Mouse (Mus musculus): ENCODE measurements around the gene Afmid.
"Not testable (repeated sequence)": the region's sequence is repeated elsewhere in the genome, so short reads cannot be mapped to it uniquely, and the experiment has no call there.

Afmid gene

DNA sequence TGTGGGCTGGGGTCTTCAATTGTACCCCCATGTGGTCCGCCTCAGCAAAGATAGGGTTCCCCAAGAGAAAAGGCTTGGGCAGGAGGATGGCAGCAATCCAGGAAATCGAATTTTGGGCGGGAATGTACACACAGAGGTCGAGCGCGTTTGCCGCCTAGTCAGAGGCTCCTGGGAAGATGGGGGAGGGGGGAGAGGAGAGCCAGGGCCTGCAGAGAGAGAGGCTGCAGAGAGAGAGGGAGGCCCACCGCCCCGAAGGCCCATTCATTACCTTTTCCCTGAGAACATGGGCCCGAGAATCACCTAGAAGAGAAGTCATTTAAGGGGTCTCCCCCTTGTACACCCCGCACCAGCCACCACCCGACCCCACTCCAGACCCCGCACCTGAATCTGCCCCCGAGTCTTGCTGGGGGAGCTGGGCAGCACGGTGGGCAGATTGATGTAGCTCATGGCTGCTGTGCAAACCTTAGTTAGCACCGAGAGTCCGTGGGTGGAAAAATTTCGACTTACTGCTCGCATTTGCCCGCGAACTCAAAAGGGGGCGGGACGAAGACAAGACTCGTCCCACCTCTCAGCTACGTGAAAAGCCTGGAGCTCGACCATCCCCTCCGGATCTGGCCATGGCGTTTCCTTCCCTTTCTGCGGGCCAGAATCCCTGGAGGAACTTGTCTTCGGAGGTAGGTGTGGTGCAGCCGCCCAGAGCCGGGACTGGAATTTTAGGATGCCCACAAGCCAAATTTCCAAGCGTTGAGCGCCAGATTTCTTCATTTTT lies at the start of gene Afmid, which contains the start of gene Tk1:
TSS of gene Afmid (plus strand) at position 592 of the 769 bp plus-strand sequence.
TSS of gene Tk1 (minus strand) at position 760 of the 769 bp plus-strand sequence.
- peak; percentile 94 for DNase-seq (ENCODE audit: low read depth, low spot score)

GRCm38 (mm10) chr11:117776085-117776792 lies 49.5 kb upstream of the Afmid start:
- DNase-seq (ENCODE audit: low read depth, low spot score), result no peak

DNA sequence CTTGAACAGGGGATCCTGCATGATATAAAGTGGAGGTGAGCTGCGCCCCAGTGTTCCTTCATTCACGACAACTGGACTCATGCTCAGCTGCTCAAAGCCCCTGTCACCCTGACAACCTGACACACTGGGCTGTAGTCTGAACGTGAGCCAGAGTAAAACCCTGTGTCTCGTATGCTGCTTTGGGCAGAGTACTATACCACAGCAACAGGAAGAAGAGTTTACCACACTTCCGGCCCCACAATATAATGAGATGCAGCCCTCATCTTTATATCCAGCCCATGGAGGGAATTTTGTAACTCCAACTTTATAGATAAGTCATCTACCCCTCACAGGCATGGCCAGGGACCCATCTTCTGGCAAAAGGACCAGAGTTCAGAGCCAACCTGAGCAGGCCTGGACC lies 48.6 kb upstream of the Afmid start:
- DNase-seq (ENCODE audit: low read depth, low spot score), result no peak

DNA sequence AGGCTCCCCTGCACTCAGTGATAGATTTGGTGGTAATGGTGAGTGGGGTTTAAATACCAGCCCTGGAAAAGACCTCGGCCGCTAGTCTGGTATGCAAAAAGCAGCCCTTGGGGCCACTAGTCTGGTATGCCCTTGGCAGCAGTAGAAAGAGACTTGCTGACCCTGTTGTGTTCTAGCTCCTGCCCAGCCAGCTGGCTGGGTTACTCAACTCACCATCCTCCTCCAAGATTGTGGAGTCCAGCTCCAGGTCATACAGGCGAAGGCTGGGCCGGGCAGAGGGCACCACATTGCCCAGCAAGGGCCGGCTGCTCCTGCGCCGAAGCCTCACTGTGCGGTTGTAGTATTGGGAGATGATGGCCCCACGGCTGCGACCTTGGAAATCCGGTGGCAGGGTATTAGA lies 47.7 kb upstream of the Afmid start:
- no peak for DNase-seq (ENCODE audit: low read depth, low spot score)

DNA sequence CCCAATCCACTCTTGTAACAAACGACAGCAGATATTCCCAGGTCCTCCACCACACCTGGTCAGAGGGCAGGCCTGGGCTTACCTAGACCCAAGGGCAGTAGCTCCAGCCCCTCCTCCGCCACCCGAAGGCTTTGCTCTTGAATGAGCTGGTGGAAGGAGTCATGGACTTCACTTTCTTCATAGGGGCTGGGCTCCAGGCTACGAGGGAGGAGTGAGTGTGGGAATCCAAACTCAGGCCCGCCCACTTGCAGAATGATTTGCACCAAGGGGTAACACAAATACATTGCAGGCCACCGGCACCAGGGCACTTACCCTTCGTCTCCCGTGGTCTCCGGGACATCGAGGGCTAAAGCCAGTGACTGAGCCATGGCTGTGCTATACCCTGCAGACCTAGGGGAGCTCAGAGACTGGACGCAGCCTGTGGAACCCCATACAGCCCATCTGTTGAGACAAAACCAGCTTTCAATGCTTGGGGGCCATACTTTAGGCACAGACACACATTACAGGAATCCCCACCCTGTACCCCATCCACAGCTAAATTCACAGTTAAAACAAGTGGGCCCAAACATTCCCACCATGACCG lies 46.8 kb upstream of the Afmid start:
- DNase-seq (ENCODE audit: low read depth, low spot score), result peak; percentile 42

GRCm38 (mm10) chr11:117779434-117780198 lies 46.1 kb upstream of the Afmid start:
- no peak for DNase-seq (ENCODE audit: low read depth, low spot score)

- DNase-seq (ENCODE audit: low read depth, low spot score), result no peak
These were observed 45.6 kb upstream of the Afmid start for GRCm38 (mm10) chr11:117780199-117780515.

GRCm38 (mm10) chr11:117780582-117781111 lies 45.1 kb upstream of the Afmid start:
- peak; percentile 97 for DNase-seq (ENCODE audit: low read depth, low spot score)

DNA sequence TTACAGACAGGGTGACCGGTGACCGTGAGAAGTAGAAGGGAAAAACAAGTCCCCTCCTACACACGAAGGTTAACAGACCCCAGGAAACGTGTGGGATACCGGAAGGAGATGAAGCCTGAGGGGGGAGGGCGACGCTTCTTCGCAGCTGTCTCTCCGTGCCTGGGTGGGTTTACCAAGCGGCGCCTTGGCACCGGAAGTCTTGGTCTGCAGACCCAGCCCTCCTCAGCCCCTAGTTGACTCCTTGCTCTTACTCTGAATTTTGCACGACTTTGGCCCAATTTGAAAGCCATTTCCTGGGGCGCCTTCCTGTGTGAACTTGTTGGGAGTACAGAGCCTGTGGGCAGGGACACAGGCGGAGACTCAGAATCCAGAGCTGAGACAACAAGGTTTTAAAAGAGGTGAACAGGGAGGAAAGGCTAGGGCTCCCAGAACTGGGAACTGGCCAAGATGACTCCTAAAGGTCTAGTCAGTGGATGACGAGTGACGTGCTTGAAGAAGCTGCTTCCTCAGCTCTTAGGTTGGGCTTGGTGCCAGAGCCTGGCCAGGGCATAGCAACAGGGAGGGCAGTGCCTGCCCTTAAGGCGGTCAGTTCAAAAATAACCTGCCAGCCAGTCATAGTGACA lies 44.4 kb upstream of the Afmid start:
- peak; percentile 76 for DNase-seq (ENCODE audit: low read depth, low spot score)

DNA sequence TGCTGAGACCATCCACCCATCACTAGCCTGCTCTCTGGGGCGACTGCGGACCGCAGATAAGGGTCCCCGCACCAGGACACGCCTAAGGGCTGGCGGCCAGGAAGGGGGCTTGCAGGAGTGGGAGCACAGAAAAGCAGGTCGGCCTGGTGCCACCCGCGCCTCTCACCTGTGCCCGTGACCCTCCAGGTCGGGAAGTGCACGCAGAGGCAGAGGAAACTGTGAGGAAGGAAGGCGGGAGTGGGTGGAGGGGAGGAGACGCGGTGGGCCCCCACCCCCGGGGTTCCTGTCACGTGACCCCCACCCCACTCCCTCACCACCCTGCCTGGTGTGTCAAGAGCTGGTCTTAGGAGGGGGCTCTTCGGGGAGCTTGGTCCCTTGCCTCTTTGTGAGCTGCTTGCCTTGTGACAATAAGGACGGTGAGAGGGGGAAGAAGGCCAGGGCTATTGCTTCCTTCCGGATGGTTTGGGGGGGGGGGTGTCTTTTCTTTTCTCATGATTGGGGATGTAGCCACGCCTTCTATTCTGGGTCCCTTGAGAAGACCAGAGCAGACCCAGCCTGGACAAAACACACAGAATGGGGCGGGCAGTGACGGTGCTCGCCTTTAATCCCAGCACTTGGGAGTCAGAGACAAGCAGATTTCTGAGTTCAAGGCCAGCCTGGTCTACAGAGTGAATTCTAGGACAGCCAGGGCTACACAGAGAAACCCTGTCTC lies 43.6 kb upstream of the Afmid start, which contains the start of the genes Tmc8 and Tmc6:
TSS of gene Tmc8 (plus strand) at position 84 of the 712 bp plus-strand sequence.
TSS of gene Tmc6 (minus strand) at position 206 of the 712 bp plus-strand sequence.
- peak; percentile 35 for DNase-seq (ENCODE audit: low read depth, low spot score)

GRCm38 (mm10) chr11:117782705-117783034 lies 43.1 kb upstream of the Afmid start:
- no peak for DNase-seq (ENCODE audit: low read depth, low spot score)

DNA sequence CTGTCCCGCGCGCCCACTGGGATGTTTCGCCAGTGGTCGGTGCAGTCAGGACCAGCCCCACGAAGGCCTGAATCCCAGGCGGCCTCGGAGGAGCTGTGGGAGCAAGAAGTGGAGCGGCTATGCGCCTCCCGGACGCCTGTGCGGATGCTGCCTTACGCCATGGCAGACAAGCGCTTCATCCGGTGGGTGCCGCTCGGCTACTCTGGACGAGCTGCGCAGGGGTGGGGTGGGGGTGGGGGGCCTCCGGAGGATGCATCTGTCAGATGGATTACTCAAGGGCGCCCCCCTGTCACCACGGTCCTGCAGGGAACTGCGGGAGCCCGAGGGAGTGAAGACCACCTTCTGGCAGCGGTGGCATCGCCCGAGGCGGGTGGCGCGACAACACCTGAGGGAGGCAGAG lies 42.6 kb upstream of the Afmid start:
- peak; percentile 77 for DNase-seq (ENCODE audit: low read depth, low spot score)

GRCm38 (mm10) chr11:117783683-117784309 lies 41.9 kb upstream of the Afmid start:
- DNase-seq (ENCODE audit: low read depth, low spot score), result no peak

- peak; percentile 90 for DNase-seq (ENCODE audit: low read depth, low spot score)
These were observed 39.4 kb upstream of the Afmid start for GRCm38 (mm10) chr11:117786294-117786693.

- not testable (repeated sequence) for DNase-seq (ENCODE audit: low read depth, low spot score)
These were observed 37.2 kb upstream of the Afmid start for GRCm38 (mm10) chr11:117788481-117788880.

- DNase-seq (ENCODE audit: low read depth, low spot score), result peak; percentile 79
These were observed 35.4 kb upstream of the Afmid start for GRCm38 (mm10) chr11:117790286-117790685.

DNA sequence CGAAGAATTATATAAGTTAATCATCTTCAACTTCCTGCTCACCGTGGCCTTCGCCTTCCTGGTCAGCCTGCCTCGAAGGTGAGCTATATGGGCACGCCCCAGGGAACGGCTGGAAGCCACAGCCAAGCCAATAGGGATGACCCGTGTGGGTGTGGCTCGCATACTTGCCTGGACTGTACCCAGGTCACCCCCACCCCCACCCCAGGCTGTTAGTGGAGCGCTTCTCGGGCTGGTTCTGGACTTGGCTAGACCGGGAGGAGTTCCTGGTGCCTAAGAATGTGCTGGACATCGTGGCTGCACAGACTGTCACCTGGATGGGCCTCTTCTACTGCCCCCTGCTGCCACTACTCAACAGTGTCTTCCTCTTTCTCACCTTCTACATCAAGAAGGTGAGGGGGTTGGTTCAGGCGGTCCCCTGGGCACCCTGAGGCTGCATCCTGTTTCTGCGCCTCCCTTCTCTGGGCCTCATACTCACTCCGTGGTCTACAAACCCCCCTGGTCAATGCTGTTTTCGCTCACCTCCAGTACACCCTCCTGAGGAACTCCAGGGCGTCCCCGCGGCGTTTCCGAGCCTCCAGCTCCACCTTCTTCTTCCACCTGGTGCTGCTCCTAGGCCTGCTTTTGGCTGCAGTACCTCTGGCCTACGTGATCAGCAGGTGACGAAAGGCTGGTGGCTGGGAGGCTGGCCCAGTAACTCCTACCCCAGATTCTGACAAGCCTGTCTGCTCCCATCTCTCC lies 34.9 kb upstream of the Afmid start:
- DNase-seq (ENCODE audit: low read depth, low spot score), result peak; percentile 73

GRCm38 (mm10) chr11:117791441-117791761 lies 34.3 kb upstream of the Afmid start:
- no peak for DNase-seq (ENCODE audit: low read depth, low spot score)

- peak; percentile 94 for DNase-seq (ENCODE audit: low read depth, low spot score)
These were observed 33.3 kb upstream of the Afmid start for GRCm38 (mm10) chr11:117792281-117792888.

Measured in ES-CJ7 (cell line).